Mouse (Mus musculus) B cell, adult 2 months (primary cell): ENCODE measurements around the gene Dhx34.
A peak's percentile ranks its signal among the peaks of the same experiment; 100 is the strongest.

Experiments
- DNase-seq, 2 experiments: peaks; one replicate each; pipeline ENCODE4 v3.0.0; 2022

Dhx34 gene

DNA sequence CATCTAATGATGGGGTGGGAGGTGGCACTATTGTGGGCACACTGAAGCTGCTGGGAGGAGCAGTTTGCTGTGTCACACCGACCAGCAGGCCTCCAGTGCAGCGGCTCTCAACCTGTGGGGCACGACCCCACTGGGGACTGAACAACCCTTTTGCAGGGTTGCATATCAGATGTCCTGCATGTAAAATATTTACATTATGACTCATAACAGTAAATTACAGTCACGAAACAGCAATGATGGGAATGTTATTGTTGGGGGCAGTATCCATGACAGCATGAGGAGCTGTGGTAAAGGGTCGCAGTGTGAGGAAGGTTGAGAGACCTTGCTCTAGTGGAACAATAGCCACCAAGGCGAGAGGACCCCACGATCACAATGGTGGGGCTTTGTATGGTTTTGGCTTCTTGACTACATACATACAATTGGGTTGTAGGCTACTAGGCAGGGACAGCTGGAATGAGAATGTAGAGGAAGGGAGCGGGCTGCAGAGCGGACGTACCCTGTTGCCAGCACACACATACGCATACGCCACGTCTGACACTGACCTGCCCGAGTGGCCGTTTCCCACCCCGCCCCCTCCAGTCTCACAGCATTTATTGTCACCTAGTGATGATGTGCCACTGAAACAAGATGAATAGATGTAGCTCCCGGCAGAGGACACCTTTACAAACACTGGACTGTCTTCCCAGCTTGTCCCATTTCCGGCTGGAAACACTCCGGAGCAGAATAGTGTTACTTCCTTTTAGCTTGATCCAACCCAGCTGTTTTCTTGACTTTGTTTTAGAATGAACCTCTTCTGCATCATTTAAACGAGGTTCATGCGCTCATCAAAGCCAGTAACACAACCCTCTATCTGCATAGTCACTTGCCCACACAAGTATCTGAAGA, 12.8 kb downstream of the Dhx34 start:
- DNase-seq = no peak

DNA sequence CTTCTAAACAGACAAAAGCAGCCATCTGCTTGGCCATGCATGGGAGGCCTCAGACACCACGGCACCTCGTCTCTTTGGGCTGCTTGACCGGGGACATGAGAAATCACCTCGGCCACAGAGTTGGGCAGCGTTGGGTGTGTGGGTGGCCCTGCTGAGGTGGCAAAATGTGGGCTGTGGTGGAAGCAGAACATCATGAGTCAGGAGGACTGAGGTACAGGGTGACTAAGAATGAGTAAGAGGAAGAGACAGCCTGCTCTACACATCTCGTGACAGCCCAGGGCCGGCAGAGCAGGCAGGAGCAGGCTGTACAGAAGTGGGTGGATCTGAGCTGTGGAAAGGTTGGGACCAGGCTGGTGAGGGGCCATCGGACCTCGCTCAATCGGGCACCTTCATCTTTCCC, 14.3 kb downstream of the Dhx34 start:
- no peak for DNase-seq

DNA sequence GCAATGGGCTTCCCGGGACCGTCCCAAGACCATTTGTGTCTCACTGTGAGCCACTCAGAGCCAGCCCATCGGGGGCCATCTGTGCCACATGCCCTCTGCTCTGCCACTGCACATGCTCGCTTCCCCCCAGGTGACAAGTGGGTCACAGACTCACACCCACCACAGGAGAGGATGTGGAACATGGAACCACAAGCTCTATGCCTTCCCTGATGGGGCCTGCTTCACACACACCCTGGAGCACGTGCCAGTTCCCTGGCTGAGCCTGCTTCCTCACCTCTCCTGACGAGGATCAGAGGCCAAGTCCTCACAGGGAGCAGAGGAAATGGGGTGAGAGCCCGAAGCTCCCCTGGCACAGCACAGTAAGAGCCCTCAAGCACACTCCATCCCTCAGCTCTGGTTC, 14.8 kb downstream of the Dhx34 start:
- no peak for DNase-seq

DNA sequence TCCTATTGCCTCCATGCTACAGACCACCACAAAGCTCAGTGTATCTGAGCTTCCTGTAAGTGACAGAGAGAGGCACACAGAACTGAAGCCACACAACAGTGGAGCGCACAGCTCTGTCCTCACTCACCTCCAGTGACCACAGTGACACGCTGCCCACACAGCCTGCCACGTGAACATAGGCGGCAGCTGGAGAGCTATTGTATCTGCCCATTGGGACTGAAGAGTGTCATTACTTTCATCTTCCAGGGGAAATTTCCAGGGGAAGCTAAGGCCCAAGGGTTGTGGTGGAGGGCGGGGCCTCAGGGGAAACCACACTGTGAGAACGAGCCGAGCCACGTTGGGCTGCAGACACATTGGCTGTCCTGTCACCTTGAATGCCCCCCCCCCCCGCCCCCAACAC, 17.0 kb downstream of the Dhx34 start:
- DNase-seq = no peak

DNA sequence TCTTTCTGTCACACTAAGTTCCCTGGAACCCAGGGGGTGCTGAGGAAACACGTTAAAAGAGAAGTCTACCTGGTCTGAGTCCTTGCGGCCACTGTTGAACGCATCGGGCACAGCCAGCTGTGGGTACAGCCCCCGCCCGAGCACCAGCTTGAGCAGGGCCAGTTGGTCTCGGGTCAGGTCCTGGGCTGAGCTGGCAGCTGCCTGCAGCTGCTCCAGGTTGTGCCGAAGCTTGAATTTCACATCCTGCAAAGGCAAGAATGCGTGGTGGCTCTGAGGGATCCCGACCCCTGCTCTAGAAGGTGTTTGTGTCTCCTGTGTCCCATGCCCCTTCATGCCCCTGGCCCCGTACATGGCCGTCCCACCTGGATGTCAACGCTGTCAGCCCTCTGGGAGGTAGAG, 18.3 kb downstream of the Dhx34 start:
- no peak for DNase-seq

DNA sequence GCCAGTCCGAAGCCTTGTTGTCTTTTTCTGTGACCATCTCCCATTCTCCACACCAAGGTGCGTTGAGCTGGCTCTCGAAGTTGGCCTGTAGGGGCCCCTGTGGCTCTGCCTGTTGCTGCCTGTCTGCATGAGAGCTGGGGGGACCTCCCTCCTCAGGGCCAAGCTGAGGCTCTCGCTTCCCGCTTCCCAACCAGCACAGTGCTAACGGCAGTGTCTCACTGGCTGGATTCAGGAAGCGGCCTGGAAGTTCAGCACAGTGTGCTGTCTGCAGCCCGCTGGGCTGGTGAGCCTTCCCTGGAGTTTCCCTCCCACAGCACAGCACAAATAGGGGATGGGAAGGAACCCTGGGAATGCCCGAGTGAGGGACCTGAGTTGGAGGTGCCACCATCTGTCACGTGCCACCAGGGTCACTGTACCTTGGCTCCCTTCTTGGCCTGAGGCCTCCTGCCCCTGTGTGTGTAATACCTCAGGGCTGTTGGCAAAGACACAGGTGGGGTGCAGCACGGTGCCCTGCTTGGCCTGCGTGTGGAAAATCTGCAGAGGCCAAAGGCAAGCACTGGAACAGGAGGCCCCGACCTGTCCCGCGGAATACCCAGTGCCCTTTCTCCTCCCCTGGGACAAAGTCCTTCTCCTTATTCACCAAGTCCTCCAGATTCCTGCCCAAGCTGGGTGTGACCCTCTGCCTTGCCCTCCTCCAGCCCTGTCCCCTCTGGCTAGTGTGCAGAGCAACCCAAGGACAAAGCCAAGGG, 18.9 kb downstream of the Dhx34 start:
- DNase-seq = no peak

DNA sequence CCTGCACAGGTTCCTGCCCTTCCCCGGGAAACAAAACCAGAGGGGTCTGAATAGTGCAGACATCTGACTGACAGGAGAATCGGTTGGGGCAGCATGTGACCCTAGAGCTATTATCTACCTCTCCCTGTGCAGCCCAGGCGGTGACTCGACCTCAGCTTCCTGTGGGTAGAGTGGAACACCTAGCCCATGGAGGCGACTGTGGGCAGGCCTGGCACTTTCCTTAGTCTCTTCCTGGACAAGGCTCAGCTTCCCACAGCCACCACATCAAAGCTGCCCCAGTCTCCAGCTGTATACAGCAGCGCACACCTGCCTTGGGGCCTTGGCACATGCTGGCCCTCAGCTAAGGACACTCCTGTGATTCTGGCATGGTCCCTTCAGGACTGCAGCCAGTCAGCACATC, 20.7 kb downstream of the Dhx34 start:
- no peak for DNase-seq

DNA sequence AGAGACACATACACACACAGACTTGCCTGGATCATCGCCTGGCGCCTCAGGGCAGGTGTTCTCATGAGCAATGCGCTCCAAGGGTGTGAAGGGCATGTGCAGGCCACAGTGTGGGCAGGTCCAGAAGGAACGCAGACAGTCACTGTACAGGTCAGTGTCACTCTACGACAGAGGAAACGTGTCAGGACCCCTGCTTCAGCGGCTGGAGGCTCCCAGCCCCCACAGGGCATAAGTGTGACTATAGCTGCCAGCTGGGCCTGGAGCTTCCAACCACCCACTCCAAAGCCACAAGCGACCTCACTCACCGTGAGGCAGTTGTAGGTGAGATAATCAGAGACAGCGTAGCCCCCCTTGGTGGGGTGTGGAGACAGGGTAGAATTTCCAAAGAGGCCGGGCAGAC, 23.3 kb downstream of the Dhx34 start:
- no peak for DNase-seq

DNA sequence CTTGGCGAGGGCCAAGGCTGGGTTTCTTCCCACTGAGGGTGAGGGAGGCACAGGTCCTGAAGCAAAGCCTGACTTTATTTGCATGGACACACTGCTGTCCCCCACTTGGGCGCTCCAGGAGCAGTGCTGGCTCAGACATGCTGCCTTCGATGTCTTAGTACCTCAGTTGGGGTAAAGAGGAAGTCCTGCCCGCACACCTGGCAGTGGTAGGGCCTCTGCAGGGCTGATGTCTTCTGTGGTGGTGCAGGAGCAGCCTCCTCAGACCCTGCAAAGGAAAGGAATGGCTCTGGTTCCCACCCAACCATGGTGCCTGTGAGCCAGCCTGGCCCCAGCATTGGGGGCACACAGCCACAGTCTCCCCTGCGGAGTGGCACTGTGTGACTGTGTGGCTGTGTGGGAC, 24.7 kb downstream of the Dhx34 start:
- DNase-seq = peak; percentile 45 to 56

DNA sequence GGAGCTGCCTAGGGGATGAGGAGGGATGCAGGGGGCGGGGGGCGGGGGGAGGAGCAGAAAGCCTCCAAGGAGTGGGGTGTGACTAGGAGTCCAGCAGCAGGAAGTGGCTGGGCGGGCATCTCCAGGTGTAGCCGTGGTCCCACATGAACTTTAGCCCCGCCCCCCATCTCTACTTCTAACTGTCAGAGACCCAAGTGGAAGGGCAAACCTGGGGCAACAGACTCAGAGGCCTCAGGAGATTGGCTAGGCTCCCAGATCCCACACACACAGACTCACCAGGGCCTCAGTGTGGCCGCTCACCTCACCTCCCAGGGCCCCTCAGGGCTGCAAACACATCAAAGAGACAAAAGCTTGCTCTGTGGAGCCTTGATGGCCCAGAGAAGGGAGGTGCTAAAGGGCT, 25.2 kb downstream of the Dhx34 start:
- DNase-seq = no peak

DNA sequence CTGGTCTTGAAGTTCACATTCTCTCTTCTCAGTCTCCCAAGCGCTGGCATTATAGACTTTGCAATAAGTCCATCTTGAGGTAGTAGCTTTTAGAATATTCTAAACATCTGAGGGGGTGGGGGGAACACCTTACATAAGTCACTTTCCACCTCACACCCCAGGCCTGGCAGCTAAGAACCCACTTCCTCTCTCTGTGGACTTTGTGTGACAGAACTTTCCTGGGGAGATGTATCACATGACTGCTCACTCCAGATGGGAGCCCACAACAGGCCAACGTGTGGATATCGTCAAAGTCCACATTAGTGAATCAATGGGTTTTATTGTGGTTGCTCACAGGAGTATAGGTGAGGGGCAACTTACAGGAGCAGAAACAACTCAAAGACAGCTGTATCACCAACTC, 28.1 kb downstream of the Dhx34 start:
- DNase-seq = peak in 1 of 2 experiments; percentile 15

DNA sequence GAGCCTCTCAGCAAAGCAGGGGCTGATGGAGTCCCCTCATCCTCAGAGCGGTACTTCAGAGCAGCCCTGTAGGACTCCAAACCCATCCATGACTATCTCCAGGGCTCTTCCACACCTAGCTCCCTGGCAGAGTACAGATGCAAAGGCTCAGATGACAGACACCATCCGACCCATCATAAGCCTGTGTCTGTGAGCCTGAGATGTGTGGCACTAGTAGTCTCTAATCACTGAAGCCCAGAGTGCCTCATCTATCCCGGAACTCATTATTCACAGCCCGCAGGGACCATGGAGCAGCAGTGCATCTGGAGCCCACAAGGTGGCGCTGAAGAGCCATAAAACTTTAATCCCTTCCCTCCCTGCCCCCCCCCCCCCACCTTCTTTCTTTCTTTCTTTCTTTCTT, 29.5 kb downstream of the Dhx34 start:
- peak; percentile 83 to 85 for DNase-seq

DNA sequence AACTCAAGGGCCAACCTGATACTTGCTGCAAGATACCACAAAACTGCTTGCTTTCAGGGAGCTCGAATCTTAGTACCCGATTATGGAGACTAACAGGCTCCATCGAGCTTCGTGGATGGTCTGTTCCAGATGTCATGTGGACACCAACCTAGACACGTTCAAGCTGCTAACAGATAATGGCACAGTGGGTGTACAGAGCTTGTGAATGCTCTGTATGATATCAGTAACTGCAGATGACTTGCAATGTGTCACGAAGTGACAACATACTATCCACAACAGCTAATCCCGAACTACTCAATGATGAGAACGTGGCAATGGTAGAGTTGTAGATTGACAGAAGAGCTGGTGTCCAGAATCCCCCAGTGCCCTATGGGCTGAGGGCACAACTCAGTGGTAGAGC, 34.3 kb downstream of the Dhx34 start:
- DNase-seq = no peak

DNA sequence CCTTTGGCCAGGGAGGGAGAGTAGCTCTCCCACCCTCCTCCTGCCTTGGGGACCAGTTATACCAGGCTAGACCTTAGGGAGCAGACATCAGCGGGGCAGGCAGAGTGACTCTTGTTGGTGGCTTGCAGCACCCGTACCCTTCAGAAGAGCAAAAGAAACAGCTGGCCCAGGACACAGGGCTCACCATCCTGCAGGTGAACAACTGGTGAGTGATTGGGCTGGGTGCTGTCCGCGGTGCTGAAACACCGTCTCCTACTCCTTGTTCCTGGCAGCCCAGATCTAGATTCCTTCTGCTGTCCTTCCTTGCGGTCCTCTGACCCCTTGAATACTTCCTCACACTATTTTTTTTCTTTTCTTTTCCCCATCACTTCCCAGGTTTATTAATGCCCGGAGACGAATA, 38.2 kb downstream of the Dhx34 start:
- DNase-seq = peak; percentile 63 to 69

DNA sequence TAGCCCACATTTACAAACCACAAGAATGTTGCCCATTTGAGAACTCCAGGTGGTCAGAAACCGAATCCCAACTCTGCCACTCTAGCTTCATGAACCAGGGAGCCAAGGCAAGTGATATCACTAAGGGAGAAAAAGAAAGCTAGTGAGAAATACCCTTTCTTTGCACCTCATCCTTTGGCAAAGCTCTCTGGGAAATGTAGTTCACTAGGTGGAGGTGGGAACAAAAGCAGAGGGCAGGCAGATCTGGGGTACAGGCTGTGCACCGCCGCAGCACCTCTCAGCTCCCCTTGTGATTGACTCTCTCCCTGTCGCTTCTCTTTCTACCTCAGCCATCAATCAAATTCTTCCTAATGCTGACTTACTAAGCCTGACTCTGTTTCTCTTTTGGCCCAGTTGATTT, 43.7 kb downstream of the Dhx34 start:
- DNase-seq = no peak

DNA sequence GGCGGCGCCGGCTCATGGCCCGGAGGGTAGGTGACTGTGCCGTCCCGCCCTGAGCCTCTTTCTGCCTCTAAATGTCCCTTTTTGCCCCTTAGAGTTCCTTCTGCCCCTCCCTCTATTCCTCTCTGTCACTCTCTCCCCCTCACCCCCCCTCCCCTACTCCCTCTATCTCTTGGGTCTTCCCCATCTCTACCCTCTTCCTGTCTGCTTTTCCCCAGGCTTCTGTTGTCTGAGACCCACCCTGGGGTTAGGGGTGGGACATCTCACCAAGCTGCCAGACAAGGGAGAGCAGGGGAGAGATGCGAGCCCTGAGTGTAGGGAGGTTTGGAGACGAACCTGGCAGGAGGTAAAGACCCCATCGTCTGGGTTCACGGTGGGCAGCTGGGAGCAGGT, 46.3 kb downstream of the Dhx34 start:
- no peak for DNase-seq

DNA sequence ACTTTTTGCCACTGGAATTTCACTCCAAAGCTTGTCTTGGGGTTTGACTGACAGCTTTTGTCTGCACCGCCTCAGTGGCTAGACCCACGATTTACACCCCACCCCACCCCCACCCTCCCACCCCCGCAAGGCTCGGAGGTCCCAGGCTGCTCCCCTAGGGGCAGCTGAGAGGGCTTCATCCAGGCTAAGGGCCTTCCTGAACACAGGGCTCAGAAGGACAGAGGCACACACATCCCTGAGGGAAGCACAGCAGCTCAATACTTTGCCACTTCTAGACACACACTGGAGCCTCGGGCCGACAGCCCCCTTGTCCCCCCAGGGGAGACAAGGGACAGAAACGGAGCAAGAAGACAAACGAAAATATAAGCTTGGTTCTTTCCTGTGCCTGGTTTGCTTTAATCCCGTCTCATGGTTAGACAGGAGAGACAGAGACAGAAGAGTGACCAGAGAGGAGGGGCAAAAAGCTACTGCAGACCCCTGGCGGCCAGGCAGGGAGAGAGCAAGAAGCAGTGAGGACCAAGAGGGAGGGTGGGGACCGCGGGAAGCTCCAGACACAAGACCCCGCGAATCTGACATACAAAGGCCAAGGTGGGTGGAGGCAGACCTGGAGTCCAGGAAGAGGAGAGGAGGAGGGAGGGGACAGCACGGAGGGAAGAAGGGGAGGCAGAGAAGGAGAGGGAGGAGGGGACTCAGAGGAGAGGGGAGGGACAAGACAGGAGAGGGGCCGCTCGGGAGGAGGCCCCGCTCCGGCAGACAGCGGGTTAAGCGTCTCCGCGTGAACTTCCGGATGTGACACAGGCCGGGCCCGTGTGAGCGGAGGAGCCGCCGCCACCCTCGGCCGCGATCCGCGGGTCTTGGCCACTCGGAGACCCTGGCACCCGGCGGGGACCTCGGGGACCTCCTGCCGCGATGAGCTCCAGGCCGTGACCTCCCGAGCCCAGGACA, 47.0 kb downstream of the Dhx34 start, which contains the start of gene Meis3:
Gene Meis3 (plus strand): TSS at position 494 of the 945 bp plus-strand sequence.
- peak; percentile 62 to 64 for DNase-seq

DNA sequence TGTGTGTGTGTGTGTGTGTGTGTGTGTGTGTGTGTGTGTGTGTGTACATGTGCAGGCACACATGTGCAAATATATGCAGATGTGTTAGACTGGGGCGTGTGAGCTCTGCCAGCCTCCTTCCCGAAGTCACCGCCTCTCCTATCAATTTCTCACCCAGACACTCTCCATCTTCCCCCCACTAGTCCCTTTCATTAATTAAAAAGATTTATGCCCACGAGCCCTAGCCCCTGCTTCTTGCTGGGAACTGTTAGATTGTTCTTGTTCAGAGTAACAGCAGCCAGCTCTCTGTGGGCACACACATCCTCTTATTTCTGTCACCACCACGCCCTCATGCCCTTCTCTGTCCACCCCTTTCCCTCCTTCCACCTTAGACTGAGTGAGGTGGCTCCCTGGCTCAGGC, 48.7 kb downstream of the Dhx34 start:
- DNase-seq = no peak

DNA sequence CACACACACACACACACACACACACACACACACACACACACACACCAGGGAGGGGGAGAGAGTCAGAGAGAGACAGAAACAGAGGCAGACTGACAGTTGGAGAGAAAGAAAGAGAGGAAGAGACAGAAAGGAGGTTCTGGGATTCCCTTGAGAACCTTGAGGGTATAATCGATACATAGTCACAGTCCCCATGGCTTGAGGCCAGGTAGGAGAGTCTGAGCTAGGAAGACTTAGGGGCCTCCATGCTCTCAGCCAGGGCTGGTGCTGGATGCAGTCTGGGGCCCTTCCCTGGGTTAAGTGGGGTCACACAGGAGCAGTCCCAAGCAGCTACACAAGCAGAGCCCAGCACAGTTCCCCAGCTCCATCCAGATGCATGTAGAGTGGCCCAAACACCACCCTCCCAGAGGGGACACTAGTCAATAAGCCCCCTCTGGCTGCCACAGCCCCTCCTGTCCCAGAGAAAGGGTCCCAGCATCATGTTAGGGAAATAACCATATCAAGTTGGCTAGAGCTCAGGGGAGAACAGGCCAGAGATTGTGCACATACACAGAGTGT, 49.2 kb downstream of the Dhx34 start:
- DNase-seq = no peak

DNA sequence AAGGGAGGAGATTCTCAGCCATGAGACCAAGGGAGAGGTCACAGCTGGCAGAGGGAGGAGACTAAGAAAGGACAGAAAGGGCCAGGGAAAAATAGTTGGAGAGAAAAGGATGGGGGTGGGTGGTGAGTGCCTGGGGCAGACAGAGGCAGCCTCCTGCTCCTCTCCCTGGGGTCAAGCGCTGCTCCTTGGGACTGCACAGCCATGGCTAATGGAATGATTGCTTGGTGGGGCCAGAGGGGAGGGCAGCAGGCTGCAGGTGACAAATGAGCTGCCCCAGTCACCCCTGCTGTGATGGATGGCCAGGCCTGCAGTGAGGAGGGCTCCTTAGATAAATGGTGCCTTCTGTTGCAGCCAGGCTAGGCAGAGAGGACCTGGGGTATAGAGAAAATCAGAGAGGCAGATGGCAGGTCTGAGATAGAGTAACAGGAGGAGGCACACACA, 49.7 kb downstream of the Dhx34 start:
- no peak for DNase-seq

DNA sequence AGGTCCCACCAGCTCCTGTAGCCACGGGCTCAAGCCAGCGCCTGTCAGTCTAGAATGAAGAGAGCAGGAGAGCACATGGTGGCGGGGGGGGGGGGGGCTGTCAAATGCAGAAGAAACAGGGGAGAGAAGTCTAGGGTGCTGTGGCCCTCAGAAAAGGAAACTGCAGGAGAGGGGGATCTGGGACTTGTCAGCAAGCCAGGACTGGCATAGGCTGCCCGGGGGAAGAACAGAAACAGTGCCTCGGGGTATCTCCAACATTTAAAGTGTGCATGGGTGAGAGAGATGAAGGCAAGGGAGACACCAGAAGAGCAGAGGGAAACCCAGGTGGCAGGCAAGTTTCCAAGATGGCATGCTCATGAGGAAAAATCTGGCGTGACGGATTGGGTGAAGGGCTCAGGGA, 59.8 kb downstream of the Dhx34 start:
- no peak for DNase-seq

DNA sequence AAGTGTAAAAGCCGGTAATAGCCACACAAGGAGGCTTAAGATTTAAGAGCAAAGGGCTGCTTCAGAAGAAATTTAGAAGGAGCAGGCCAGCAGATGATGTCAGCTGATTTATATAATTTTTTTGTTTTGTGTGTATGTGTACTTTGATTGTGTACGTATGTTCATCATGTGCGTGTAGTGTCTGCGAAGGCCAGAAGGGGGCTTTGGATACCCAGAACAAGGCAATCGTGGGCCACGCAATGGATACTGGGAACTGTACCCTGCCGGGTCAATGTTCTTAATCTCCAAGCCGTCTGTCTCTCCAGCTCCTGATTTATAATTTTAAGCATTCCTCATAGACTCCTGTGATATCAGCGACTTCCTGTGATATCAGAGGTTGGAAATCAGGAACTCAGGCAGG, 60.5 kb downstream of the Dhx34 start:
- no peak for DNase-seq

DNA sequence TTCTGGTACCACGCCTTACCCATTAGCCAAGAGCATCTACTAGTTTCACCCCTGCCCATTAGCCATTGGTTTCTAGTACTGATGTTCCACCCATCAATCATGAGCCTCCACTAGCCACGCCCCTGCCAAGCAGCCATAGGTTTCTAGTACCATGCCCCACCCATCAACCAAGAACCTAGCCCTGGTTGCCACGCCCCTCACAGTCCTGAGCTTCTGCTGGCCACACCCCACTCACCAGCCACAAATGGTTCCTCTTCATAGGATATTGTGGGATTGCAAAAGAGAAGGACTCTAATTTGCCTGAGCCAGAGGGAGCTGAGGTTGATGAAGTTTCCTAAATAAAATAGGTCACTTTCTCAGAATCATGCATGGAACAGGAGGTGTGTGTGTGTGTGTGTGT, 61.1 kb downstream of the Dhx34 start:
- DNase-seq = no peak
